Mouse (Mus musculus): ENCODE measurements around the gene Pax3.

The Pax3 gene

DNA sequence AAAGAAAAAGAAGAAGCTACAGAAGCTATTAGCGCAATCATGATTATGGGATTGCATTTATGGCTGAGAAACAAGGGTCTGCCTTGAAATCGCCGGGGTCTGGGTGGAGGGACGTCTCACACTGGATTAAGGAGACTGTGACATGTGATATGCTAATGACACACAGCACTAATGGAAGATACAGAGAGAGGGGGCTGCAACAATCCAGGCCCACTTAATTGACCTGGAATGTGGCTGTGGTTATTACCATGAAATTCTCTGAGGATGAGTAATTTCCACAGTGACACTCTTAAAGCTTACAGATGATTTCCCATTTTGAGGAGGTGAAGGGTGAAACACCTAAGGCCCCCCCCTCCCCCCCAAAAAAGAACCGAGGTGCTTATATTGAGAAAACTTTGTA lies 136.1 kb downstream of the Pax3 start:
- peak; percentile 21 for DNase-seq (ENCODE audit: low spot score)

DNA sequence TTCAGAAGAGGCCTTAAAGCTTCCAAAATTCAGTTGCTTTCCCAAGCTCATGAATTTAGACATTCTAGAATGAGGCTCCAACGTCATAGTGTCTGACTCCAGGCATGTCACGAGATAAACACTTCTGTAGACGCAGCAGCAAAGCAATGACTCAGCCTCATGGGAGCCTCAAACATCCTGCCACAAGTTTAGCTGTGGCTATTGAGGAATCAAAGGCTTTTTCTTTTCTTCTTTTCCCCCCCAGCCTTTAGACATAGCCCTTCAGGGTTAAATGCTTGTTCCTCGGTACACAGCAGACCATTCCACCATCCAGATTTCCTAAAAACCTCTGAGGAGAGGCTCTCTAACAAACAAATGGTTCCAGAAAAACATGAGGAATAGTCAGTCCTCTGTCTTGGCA lies 139.0 kb downstream of the Pax3 start:
- DNase-seq (ENCODE audit: low spot score) = no peak

DNA sequence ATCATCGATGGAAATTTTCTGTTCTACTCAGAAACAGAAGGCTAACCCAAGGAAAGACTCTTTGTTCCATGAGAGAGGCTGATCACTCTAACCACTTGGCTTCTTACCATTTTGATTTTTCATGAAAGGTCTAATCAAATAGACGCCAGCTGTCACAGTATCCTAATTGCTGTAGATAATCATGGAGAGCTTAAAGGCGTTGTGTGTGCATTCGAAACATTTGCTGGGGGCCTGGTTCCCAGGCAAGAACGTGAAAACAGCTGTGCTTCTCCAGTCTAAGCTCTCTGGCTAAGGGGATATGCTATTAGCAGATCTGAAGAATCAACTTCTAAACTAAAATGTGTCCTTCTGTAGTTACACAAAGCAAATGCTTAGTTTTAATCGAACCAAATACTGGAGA lies 143.3 kb downstream of the Pax3 start:
- DNase-seq (ENCODE audit: low spot score) = no peak
